Mouse (Mus musculus) ovary, postnatal 36 days (tissue): Measurements from ENCODE around the gene Pstpip1.

Source experiments
- DNase-seq: peaks from one replicate; pipeline ENCODE4 v3.0.0; 2022; ENCODE audit warnings: low spot score, mixed read lengths

Gene Pstpip1

DNA sequence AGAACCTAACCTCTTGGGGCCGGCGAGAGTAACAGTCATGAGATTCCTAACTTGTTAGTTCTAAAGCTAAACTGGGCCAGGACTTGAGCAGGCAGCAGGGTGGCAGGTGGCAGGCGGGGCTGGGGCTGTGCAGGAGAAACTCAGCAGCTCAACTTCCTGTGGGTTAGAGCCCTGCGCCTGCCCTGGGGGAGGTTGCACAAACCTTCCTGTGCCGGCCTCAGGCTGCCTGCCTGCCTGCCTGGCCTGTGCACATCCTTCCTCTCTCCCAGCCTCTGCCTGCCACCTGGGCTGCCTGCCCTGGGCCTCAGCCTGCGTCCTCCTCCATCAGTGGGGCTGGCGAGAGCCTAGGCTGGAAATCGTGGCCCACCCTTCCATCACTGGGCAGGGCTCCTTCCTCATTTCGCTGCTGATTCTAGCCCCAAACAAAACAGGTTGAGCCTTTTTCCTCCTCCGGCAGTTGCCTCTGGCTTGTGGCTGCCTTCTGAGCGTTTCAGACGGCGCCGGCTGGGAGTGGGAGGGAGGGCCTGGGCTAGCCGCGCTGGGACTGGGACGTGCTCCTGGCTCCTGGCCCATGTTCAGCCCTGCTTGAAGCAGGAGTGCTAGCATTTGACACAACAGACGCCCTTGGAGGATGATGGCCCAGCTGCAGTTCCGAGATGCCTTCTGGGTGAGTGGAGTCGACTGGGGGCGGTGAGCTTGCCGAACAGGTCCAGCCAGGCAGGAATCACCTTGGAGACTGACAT, at the start of gene Pstpip1:
Gene Pstpip1 (plus strand): TSS at position 185 of the 743 bp plus-strand sequence.
- peak; percentile 78 for DNase-seq

GRCm38 (mm10) chr9:56041372-56042180, 48.2 kb upstream of the Pstpip1 start, which contains the start of gene Rcn2:
TSS of gene Rcn2 (plus strand) at chr9:56041845.
- peak; percentile 97 for DNase-seq

DNA sequence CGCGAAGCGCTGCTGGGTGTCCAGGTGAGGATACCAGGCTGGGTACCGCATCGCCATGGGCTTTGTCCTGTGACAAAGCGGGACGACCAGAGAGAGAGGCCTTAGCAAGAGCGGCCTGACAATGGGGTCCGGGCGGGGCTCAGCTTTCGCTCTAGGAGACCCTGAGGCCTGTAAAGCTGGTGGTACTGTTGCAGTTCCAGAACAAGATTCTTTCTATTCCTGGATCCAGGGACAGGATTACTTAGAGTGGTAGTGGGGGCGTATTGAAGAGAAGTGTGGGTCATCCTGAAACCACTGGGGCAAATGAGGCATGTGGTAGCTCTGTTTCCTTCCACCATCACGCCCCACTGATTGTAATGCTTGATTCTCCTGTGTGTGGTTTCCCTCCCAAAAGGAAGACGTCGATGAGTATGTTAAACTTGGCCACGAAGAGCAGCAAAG, 47.6 kb upstream of the Pstpip1 start:
- DNase-seq = no peak

DNA sequence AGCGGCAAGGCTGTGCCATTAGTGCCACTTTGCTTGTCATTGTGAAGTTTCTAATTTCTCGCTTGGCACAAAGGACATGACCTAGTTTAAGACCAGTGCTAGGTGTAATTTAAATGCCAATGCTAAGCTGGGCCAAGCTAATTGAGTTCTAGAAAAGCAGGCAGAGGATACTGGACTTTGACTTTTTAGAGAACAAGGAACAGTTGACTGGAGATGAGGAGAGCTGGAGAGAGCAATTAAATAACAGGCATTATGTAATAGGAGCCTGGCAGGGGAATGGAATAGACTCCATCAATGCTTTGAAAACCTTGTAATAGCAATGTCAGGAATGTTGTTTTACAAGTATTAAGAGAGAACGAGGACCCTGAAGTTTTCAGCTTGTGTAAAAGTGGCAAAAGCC, 36.0 kb upstream of the Pstpip1 start:
- DNase-seq = no peak

DNA sequence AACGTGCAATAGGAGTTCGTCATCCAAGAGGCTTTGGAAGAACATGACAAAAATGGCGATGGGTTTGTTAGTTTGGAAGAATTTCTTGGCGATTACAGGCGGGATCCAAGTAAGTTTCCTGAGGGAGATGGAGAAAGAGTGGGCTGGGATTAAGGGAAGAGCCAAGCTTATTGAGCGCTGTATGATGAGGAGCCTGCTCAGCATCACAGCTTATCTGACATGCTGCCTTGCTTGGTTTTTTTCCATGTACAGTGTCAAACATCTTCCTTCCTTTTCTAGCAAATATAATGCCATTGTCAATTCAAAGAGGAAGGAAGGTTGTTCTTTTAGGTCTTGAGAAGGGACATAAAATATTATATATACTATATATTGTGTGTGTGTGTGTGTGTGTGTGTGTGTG, 33.6 kb upstream of the Pstpip1 start:
- DNase-seq = no peak

DNA sequence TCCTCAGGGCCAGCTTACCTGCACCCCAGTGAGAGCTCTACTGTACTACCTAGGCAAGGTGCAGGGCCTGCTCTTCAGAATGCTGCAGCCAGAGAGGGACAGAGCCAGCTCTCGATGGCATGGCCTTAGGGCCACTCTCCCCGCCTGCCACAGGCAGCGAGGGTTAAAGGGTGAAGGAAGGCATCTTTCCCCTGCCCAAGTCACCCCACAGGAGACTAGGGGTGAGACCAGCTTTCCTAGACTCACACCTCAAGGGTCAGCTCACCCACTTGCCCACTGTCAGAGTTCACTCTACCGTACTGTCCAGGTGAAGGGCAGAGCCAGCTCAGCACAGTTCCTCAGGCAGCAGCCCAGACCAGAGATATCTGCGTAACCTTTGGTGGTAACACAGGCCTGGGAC, 27.4 kb upstream of the Pstpip1 start:
- DNase-seq = no peak

- DNase-seq = no peak
These were observed 24.8 kb upstream of the Pstpip1 start for GRCm38 (mm10) chr9:56065011-56065410.

- no peak for DNase-seq
These were observed 21.8 kb upstream of the Pstpip1 start for GRCm38 (mm10) chr9:56067964-56068363.

GRCm38 (mm10) chr9:56068630-56069029, 21.1 kb upstream of the Pstpip1 start:
- DNase-seq = no peak

DNA sequence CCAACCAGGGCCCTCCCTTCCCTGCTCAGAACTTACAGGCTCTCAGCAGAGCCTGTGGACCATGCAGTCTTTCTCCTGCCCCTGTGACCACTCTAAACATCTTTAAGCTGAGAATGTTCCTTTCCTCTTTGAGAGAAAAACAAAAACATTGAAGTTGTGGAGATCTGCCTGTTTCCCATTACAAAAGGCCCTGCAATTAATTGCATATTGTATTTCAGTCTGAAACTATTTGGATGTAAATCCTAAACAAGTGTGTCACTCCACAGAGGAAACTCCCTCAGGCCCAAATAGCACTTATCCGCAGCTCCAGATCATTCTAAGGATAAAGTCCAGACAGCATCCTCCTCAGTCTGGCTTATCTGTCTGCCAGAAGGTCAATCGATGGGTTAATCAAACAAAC, 16.9 kb upstream of the Pstpip1 start:
- no peak for DNase-seq

DNA sequence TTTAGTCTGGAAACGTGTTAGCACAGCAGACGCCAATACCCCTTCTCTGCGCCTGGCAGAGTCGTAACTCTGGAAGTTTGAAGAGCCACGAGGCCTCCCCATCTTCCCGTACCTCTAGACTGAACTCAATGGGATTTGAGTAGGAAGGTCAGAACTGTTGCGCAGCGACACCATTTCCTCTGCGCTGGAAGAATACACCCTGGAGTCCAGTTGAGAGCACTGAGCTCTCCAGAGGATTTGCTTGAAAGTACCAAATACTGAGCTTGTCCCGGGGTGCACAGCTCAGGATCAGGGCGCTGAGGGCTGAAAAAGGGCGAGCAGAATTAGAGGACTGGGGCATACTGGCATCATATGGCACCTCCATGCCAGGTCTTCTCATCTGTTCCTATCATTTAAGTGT, 14.9 kb upstream of the Pstpip1 start:
- no peak for DNase-seq

DNA sequence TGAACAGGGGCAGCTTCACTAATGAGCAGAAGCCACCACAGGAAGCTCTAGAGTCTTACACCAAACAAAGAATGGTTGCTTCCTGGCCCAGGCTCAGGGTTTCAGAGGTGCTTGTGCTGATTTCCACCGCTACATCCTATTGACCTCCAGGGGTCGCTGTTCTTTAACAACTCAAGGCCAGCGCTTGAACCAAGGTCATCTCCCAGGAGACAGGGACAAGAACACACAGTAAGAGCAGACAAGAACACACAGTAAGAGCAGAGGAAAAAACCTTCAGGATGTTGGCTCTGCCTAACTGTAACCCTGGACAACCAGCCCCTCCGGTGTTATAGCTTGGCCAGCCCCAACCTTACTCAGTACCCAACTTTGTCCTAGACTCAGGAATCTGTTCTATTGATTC, 14.5 kb upstream of the Pstpip1 start:
- DNase-seq = peak; percentile 57

DNA sequence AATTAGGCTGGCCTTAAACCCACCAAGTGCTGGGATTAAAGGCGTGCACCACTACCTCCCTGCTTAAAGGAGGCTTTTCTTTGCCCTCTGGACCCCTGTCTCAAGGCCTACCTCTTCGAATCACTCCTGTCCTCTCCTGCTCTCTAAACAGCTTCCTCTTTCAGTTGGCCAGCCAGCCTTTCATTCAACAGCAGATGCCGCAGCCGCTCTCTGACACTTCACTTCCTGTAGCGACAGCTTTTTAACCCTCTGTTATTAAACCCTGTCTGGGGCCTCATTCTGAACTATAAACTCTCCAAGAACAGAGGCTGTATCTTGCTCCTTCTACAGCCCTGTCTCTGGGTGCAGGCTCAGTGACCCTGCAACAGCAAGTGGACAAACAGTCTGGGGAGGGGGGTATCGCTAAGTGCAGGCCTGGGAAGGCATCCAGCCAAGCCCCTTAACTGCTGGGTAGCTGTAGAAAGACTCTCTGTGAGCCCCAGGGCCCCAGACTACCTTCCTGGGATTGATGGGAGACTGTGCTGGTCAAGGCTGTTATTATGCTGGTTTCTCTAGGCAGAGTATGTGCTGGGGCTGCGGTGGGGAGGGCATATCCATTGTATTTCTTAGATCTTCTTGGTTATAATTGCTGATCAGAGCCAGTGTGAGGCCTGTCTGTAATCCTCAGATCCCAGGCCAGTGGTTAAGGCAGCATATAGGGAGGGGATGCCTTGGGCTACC, 13.7 kb upstream of the Pstpip1 start:
- no peak for DNase-seq

DNA sequence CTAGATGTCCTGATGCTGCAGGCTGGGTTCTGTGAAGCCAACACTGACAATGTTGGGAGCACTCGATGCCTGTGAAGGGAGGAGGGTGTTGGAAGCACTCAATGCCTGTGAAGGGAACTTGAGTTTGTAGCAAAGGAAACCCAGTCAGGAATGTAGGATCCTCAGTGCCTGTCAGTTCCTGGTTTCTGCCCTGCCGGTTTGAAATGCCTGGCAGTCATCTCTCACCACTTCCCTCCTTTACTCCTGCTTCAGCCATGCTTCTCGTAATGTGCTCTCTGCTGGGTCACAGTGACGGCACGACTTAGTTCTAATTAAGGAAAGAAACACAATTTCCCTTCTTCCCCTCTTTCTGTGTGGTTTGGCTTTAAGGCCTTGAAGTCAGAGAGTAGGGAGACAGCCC, 10.2 kb upstream of the Pstpip1 start:
- DNase-seq = no peak

DNA sequence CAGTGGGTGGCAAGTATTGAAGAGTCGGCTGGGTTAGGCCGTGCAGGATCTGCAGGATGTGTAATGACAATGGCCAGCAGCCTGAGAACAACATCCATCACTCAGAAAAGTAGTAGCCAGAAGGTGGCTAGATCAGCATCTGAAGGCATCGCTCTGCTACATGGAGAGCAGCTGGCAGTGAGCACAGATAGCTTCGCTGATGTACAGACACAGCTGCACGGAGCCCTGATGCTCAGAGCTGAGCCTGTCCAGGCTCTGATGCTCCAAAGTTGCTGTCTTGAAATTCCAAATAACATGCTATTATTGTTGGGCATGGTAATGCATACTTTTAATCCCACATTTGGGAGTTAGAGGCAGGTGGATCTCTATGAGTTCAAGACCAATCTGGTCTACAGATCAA, 3.2 kb upstream of the Pstpip1 start:
- DNase-seq = no peak

DNA sequence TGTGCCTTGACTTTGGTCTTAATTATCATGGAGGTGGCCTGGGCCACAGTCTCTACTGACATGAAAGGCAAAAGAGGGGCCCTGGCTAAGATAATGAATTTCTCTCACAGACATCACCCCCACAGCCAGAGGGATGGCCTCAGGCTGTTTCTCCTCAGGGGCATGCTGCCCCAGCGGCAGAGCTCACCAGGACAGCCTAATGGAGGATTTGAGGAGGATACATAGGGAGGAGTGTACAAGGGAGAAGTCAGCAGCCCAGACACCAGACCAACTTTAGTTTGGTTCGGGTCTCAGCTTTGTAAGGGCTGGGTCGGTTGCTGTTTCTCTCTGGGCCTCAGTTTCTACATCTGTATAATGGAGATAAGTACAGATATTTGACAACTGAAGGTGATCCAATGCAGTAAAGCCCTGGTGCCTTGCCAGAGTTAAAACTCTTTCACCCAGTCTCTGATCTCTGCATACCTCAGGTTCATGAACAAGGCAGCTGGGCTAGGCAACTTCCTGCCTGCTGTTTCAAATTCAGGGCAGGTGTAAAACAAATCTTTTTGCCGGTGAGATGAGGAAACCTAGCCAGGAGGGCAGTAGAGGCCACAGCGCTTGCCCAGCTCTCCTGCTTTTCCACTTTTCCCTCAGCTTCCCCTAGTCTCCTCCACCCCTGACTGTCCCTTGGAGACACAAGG, 924 bp downstream of the Pstpip1 start:
- no peak for DNase-seq

DNA sequence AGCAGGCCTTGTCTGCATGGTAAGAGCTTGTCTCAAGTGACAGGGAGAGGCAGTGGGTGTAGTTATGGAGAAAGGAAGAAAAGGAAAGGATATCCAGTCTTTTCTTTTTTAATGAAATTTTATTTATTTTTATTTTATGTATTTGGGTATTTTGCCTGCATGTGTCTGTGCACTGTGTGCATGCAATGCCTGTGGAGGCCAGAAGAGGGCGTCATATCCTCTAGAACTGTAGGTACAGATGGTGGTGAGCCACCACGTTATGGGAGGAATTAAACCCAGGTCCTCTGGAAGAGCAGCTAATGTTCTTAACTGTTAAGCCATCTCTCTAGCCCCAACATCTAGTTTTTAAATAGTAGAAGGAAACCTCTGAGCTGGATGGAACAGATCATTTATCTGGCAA, 2.3 kb downstream of the Pstpip1 start:
- no peak for DNase-seq

DNA sequence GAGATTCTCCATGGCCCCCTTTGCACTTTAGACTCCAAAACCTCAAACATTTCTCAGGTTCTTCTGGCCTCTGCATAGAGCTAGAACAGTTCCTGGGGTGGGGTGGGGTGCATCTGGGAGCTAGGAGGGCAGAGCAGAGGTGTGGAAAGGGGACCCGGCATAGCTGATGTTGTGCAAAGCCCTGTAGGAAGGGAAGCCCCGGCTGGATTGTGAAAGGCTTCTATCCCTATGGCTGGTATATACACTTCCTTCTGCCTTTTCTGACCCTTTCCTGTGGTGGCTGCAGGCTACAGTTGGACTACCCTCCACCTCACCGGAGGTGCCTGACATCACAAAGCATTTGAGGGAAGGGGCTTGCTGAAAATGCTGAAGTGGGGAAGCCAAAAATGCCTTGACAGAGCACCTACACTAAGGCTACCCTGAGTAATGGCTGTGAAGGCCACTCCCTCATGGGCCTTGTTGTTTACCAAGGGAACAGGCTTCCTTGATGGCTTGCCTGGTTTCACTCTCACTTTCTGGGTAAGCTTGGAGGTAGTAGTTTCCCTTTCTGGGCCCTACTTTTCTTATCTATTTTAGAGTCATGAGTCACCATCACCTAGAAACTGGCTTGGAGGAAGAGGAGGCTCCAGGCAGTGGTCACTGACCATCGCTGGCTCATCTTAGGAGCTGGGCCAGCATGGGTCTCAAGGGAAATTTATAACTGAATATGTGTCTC, 8.0 kb downstream of the Pstpip1 start:
- no peak for DNase-seq

GRCm38 (mm10) chr9:56100041-56100522, 10.3 kb downstream of the Pstpip1 start:
- DNase-seq = no peak

GRCm38 (mm10) chr9:56101022-56101421, 11.3 kb downstream of the Pstpip1 start:
- no peak for DNase-seq

DNA sequence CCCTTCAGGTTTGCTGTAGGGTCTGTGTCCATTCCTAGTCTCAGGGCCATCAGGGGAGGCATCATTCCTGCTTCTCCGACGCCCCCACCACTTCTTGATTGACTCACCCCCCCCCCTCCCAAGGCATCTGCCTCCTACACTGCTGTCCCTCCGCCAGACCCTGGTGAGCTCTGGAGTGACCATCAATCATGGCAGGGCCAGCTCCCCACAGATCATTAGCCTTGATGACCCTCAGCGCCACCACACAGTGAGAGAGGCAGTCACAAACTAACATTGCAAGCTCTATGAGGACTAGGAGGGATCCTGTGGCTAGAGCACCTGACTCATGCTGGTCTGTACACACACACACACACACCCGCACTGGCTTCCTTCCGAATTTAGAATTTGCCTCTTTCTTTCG, 15.2 kb downstream of the Pstpip1 start:
- no peak for DNase-seq
